Mouse (Mus musculus) kidney, postnatal 4 days (tissue): ENCODE measurements at regions not wholly inside any gene's neighbourhood (a gene's known extent, or its start where the extent isn't known, plus 50 kb on each side); places are given as distances from the start of the nearest gene placed in this dataset.
A peak's percentile ranks its signal among the peaks of the same experiment; 100 is the strongest.

Experiments used
- DNase-seq, 2 experiments: peaks; one replicate each; pipeline ENCODE4 v3.0.0; 2021; ENCODE audit warnings: mixed read lengths in 2 of 2

- peak in 1 of 2 experiments; percentile 27 for DNase-seq
Observed at GRCm38 (mm10) chr4:9081701-9082562, 843.1 kb upstream of the Car8 start.

- no peak for DNase-seq
Observed at GRCm38 (mm10) chr4:9080821-9081493, 842.1 kb upstream of the Car8 start.

- DNase-seq = peak; percentile 25 to 49
Observed at GRCm38 (mm10) chr4:9079828-9080245, 841.0 kb upstream of the Car8 start.

- DNase-seq = no peak
Observed at GRCm38 (mm10) chr4:9074447-9074846, 835.6 kb upstream of the Car8 start.

- DNase-seq = peak in 1 of 2 experiments; percentile 34
Observed at GRCm38 (mm10) chr4:9073736-9074428, 835.0 kb upstream of the Car8 start.

- DNase-seq = no peak
Observed at GRCm38 (mm10) chr4:9072321-9072720, 833.5 kb upstream of the Car8 start.

GRCm38 (mm10) chr4:9067874-9068273, 829.0 kb upstream of the Car8 start:
- no peak for DNase-seq

GRCm38 (mm10) chr4:9065981-9066815, 827.4 kb upstream of the Car8 start:
- no peak for DNase-seq

GRCm38 (mm10) chr4:9061941-9062340, 823.1 kb upstream of the Car8 start:
- DNase-seq = no peak

- no peak for DNase-seq
Observed at GRCm38 (mm10) chr4:9060221-9060620, 821.4 kb upstream of the Car8 start.

- no peak for DNase-seq
Observed at GRCm38 (mm10) chr4:9057676-9058075, 818.8 kb upstream of the Car8 start.

GRCm38 (mm10) chr4:9057113-9057512, 818.3 kb upstream of the Car8 start:
- DNase-seq = no peak

GRCm38 (mm10) chr4:9055876-9056275, 817.0 kb upstream of the Car8 start:
- no peak for DNase-seq

- no peak for DNase-seq
Observed at GRCm38 (mm10) chr4:9055266-9055820, 816.5 kb upstream of the Car8 start.

GRCm38 (mm10) chr4:9048817-9049216, 810.0 kb upstream of the Car8 start:
- DNase-seq = no peak

GRCm38 (mm10) chr4:9047151-9047550, 808.3 kb upstream of the Car8 start:
- no peak for DNase-seq

GRCm38 (mm10) chr4:9046436-9046835, 807.6 kb upstream of the Car8 start:
- DNase-seq = no peak

GRCm38 (mm10) chr4:9046030-9046429, 807.2 kb upstream of the Car8 start:
- no peak for DNase-seq

- no peak for DNase-seq
Observed at GRCm38 (mm10) chr4:9036005-9036404, 797.2 kb upstream of the Car8 start.

GRCm38 (mm10) chr4:9035350-9035749, 796.5 kb upstream of the Car8 start:
- DNase-seq = no peak

GRCm38 (mm10) chr4:9034280-9034679, 795.4 kb upstream of the Car8 start:
- no peak for DNase-seq

- no peak for DNase-seq
Observed at GRCm38 (mm10) chr4:9033106-9033642, 794.3 kb upstream of the Car8 start.
